Mouse (Mus musculus): Measurements from ENCODE around the gene Sf3a2. TPM values are rescaled to one million over a fixed set of nuclear protein-coding genes. Genes with fewer than 3 reads are reported as not detected.
A peak's percentile ranks its signal among the peaks of the same experiment; 100 is the strongest.

The Sf3a2 gene
- 10 to 100 TPM; 35.5 to 53.7 (median 46.1) TPM for total RNA-seq (2022)

DNA sequence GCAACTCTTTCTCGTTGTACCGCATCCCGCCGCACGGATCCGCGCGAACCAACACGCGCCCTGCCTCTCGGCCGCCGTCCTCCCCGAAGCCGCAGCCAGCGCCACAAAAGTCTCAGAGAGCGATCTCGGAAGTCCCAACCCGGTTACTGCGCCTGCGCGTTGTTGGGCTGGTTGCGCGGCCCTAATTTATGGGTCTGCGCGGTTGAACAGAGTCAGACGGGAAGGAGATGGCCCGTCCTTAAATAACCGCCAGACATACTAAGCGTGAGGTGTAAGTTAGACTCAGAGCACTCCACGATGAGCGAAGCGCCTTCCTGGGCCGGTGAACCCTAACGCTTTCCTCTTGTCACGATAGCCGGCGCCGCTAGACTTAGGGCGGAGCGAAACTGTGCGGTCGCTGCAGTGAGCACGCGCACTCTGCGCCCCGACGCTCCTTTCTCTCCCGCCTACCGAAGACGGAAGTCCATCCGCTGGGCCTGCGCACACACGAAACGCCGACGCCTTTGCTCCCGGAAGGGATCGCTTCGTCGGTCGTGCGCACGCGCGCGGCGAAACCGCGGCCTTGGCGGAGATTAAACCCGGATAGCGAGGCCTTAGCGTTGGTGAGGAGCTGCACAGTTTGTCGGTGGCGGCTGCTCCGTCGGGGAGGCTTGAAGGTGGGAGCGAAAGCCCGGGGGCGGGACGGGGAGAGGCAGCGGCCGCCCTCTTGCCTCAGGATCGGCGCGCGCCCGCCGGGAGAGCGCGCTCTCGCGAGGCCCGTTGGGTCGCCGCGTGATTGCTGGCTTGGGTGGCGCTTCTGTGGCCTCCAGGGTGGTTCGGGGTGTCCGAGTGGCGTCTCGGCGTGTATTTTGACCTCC lies at the start of gene Sf3a2, which contains the start of gene Plekhj1:
Gene Sf3a2, plus strand, starts transcription at position 49 of the 857 bp plus-strand sequence.
Gene Plekhj1, minus strand, starts transcription at position 477 of the 857 bp plus-strand sequence.
- peak; percentile 94 to 97 for DNase-seq (ENCODE audit: low spot score in 2 of 2)

DNA sequence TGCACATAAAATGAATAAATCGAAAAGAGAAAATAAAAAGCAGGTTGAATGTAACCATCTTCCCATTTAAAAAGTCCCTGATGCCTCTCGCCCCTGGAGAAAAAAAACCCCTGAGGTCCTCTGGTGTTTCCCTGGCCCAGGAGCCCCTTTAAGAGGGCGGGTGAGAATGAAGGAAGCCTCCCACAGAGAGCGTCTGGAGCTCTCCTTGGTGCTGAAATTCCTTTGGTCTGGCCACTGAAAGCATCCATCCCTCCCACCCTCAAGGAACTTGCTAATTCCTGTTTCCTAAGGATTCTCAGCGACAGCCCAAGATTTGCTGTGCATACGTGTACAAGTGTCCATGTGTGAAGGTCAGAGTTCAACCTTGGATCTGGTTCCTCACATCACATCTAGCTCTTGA lies 49.4 kb upstream of the Sf3a2 start:
- DNase-seq (ENCODE audit: low spot score in 2 of 2) = no peak

GRCm38 (mm10) chr10:80751188-80751832 lies 46.7 kb upstream of the Sf3a2 start:
- DNase-seq (ENCODE audit: low spot score in 2 of 2) = peak in 1 of 2 experiments; percentile 83

- DNase-seq (ENCODE audit: low spot score in 2 of 2) = no peak
Measured at GRCm38 (mm10) chr10:80752079-80752625, 45.8 kb upstream of the Sf3a2 start.

GRCm38 (mm10) chr10:80754594-80755290 lies 43.3 kb upstream of the Sf3a2 start, which contains the start of gene Dot1l:
Gene Dot1l, plus strand, starts transcription at chr10:80755206.
- DNase-seq (ENCODE audit: low spot score in 2 of 2) = peak; percentile 95 to 96

- DNase-seq (ENCODE audit: low spot score in 2 of 2) = no peak
Measured at GRCm38 (mm10) chr10:80755291-80756015, 42.5 kb upstream of the Sf3a2 start.

GRCm38 (mm10) chr10:80756099-80756498 lies 41.9 kb upstream of the Sf3a2 start:
- DNase-seq (ENCODE audit: low spot score in 2 of 2) = no peak

DNA sequence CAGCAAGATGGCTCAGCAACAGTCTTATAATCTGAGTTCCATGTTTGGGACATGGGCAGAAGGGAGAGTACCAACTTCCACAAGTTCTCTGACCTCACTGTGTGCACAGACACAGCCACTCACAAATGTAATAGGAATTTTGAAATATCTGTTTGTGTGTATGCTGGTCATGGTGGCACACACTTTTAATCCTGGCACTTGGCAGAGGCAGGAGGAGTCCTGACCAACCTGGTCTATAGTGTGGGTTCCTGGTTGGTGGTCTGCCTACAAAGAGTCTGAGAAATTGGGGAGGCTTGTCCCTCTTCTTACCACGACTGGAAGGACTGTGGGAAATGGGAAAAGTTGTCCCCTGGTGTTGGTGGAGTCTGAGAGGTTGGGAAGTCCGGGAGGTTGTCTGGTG lies 41.5 kb upstream of the Sf3a2 start:
- DNase-seq (ENCODE audit: low spot score in 2 of 2) = no peak

- DNase-seq (ENCODE audit: low spot score in 2 of 2) = peak in 1 of 2 experiments; percentile 72
Measured at GRCm38 (mm10) chr10:80756967-80757366, 41.0 kb upstream of the Sf3a2 start.

- DNase-seq (ENCODE audit: low spot score in 2 of 2) = peak in 1 of 2 experiments; percentile 64
Measured at GRCm38 (mm10) chr10:80757717-80758116, 40.3 kb upstream of the Sf3a2 start.

DNA sequence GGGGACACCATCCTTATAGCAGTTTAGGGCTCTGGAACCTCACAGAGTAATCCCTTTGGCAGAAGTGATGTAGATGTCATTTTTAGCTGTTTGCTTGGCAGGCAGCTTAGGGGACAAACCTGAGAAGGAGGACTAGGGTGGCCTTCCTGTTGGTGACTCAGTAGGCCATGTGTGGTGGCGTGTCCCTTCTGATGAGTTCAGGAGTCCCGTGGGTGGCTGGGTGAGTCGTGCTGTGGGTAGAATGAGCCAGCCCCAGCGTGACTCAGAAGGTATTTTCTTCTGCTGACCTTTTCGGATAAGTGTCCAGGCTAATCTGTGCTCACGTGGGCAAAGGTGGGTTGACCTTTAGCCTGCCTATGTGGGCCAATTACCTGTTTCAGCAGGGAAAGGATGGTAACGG lies 39.3 kb upstream of the Sf3a2 start:
- peak in 1 of 2 experiments; percentile 67 for DNase-seq (ENCODE audit: low spot score in 2 of 2)

DNA sequence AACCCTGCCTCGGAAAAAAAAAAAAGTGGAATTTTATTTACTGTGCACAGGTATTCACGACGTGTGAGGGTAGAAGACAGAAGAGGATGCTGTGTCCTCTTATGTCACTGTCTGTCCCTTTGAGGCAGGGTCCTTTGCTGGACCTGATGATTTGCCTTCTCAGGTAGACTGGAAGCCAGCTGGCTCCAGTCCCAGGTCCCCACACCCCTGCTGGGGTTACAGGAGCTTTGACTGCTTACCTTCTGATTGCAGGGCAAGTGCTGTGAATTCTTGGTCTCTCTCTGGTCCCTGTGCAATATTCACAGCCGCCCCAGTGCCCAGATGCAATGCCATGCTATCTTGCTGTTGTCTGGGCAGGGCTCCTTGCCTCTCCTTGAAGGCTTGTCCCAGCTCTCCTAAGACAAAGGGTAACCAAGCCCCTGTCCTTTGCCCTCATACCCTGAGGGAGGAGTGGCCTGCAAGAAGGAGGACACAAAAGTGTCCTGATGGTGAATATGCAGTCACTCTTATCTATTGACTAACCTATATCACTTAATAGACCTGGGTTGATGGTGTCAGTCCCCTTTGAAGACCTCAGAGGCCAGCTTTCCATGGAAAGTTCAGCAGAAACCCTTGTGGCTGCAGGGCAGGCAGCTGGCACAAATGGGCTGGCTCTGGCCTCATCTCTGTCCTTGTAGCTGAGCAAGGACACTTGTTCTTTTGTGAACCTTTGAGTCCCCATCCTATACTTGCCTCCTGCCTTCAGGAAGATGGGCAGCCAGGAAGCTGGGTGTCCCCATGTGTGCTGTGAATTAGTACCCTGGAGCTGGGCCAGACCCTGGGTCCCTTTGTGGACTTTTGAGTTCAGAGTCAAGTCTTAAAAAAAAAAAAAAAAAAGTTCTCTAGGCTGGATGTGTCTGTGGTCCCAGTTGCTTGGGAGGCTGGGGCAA lies 37.1 kb upstream of the Sf3a2 start:
- DNase-seq (ENCODE audit: low spot score in 2 of 2) = no peak

GRCm38 (mm10) chr10:80761821-80762220 lies 36.2 kb upstream of the Sf3a2 start:
- no peak for DNase-seq (ENCODE audit: low spot score in 2 of 2)

DNA sequence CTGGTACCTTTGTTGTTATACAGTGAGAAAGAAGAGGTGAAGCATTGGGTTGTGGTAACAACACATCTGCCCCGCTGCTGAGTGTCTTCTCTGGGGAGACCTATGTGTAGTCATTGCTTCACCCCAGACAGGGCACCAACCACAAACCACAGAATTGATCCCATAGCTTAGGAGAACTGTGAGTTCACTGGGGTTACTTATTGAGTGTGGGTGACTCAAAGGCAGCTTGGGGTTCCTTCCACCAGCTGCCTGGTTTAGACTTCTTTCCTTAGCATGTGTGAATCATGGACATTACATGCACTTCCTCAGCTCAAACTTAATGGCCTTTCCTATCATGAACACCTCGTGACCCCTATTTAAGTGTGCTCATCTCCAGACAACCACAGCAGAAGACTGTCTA lies 34.5 kb upstream of the Sf3a2 start:
- no peak for DNase-seq (ENCODE audit: low spot score in 2 of 2)

DNA sequence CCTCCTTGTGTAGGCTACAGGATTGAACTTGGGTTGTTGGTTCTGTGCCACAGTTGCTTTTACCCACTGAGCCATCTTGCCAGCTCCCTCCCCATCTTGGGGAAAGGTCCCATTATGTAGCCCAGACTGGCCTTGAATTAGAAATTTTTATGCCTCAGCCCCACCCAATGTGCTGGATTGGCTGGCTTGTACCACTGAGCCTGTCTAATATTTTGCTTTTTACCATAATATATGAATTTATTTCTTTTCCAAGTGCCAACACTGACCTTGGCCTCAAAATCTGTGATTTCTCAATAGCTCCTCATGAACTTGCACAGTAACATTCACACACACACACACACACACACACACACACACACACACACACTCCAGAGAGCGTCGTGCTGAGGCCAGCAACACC lies 32.3 kb upstream of the Sf3a2 start:
- DNase-seq (ENCODE audit: low spot score in 2 of 2) = no peak

- no peak for DNase-seq (ENCODE audit: low spot score in 2 of 2)
Measured at GRCm38 (mm10) chr10:80766161-80766815, 31.7 kb upstream of the Sf3a2 start.

DNA sequence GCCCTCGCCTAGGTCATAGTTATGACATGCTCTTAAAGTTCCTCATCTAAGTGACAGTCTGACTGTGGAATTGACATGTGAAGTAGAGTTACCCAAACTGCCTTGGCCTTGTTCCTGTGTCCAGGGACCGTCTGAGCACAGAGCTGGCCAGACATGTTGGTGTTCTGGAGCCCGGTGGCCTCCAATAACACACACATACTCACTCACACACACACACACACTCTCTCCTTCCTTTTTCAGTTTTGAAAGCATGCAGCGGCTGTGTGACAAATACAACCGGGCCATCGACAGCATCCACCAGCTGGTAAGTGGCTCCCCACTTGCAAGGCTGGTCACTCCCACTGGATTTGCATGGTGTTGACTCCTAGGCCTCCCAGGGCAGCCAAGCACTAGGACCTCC lies 29.6 kb upstream of the Sf3a2 start:
- no peak for DNase-seq (ENCODE audit: low spot score in 2 of 2)

DNA sequence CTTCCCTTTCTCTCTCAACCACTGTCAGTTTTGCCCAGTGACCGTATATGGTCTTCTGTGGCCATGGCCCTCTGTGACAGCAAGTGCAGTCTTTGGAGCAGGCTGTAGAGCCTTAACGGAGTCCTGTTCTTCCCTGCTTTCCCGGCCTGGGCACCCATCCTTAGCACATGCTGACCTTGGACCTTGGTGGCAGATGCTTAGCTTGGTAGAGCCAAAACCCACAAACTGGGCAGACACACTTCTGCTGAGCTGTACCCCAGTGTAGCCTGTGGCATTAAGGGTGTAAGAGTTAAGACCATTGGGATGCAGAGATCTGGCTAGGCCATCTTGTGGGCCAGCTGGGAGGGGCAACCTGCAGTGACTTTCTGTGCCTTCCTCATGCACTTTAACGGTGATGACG lies 24.2 kb upstream of the Sf3a2 start:
- no peak for DNase-seq (ENCODE audit: low spot score in 2 of 2)

DNA sequence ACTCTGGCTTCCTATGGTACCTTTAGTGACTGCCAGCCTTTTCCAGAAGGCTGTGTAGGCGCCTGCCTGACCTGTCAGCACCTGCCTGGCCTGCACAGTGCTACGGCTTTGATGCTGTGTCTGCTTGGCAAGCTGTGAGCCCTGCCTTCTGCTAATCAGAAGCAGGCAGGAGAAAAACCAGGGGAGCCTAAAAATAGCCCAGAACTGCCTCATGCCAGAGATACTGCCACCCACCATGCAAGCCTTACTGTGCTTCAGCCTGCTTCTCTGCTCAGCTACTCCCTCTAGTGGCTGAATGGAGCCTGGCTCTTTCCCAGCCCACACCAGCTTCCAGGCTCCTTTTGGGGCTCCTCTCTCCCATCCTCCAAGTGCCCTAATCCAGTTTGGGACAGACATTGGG lies 23.4 kb upstream of the Sf3a2 start:
- peak; percentile 81 to 90 for DNase-seq (ENCODE audit: low spot score in 2 of 2)
